Mouse (Mus musculus) thymus, postnatal 36 days (tissue): Measurements from ENCODE around the gene Brpf3.
"Not testable (repeated sequence)": the region's sequence is repeated elsewhere in the genome, so short reads cannot be mapped to it uniquely, and the experiment has no call there.

Source experiments
- DNase-seq, 2 experiments: peaks; one replicate each; pipeline ENCODE4 v3.0.0; 2022; ENCODE audit warnings: mixed read lengths in 2 of 2

Brpf3 gene

DNA sequence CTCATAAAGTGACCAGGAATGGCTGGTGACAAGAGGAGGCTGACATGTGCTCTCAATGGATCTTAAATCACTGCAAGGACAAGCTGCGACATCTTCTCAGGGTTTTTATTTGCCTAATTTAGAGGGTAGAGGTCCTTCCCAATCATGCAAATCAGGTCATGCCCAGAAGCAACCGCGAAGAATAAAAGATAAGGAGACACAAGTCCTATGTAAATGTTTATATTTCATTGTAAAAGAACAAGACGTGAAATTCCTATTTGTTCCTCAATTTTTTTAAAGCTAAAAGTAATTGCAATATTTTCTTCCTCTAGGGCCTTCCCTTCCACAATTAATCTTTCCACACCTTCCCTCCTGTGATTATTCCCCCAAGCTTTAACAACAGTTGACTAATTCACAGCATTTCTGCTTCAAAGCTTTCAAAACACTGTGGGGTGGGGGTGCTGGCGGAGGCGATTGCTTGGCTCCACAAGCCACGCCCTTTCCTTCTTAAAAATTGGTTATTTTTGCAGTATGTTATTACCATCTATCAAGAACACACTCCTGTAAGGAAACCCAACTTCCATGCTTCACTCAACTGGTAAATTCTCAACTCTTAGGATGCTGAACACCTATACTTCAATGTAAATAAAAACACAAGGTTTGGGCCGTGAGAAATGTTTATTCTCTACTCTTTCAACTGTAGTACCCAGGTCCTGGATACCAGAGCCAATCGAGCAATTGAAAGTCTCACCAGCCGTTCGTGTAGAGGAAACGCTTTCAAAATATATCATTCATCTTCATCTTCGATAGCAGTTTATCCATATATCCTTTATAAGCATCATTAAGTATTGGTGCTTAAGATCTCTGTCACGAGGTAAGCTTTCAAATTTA, 1.4 kb upstream of the Brpf3 start:
- DNase-seq = no peak

- DNase-seq = no peak
These were observed 614 bp upstream of the Brpf3 start for GRCm38 (mm10) chr17:28800281-28800670.

DNA sequence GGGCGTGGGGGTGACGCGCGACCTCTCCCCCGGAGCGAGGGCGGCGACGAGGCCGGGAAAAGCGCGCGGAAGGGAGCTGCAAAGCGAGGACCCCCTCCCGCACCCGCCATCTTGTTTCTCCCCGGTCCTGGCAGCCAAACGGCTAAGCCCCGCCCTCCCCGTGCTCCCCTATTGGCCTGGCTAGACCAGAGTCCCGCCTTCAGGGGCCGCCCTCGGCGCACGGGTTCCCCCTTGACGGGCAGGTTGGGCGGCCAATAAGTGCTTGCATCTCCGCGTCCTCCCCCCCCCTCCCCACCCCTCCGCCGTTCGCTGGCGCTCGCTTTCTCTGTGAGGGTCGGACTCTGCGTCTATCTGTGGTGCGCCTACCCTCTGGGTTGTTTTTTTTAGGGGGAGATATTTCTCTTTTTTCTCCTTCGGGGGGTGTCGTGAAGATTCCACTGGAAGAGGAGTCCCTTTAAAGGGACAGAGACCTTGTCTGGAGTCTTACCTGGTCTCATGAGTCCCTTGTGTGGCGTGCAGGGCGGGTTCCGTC, 650 bp downstream of the Brpf3 start:
- DNase-seq = peak; percentile 99 to 100

GRCm38 (mm10) chr17:28802006-28802481, 1.2 kb downstream of the Brpf3 start:
- no peak for DNase-seq

DNA sequence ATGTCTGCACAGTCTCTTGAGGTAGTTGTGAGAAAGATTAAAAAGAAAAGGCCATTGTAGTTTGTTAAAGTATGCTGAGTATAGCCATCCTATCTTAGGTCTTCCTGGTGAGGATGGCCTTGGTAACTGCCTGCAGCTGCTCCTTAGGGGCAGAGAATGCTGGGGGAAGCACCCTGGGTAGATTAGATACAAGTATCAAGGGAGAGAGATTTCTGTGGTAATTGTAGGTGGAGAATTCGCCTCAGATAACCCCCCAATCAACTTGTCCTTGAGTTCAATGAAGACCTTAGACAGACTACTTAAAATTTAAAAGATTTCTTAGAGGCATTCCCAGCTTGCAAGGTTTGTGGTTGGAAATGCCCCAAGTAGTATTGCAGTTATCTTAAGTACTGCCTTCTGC, 2.4 kb downstream of the Brpf3 start:
- no peak for DNase-seq

DNA sequence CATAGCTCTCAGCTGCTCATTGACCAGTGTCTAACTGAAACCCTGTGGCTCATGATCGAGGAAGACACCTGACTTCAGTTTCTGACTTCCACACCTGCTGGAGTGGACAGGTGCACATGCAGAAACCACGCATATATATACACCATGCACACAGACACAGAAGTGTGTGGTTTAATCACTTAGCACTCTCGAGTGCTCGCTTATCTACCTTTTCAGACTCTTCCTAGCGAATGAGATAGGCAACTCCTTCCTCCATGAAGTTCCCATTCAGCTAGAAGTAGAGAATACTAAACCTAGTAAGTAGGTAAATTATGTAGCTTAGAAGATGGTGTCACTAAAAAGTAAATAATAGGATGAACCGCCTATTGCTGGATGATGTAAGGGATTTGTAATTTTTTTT, 4.1 kb downstream of the Brpf3 start:
- no peak for DNase-seq

GRCm38 (mm10) chr17:28806770-28807169, 5.9 kb downstream of the Brpf3 start:
- no peak for DNase-seq

DNA sequence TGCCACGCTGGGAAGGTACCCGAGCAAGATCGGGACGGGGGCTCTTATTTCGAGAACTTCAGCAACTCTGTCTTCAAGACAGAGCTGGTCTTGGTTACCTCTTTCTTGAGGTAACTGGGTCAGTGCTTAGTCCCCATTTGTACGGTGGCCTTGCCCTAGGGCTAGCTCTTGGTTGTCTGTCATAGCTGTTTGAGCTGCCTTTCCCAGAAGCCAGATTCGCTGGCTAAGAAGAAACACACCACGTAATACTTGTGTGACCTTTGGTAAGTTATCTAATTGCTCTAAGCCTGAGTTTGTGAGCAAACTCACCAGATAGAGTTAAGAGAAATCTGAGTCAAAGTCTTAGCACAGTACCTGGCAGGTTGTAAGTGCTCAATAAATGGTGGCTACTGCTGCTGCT, 7.8 kb downstream of the Brpf3 start:
- no peak for DNase-seq

GRCm38 (mm10) chr17:28809175-28809831, 8.4 kb downstream of the Brpf3 start:
- DNase-seq = no peak

DNA sequence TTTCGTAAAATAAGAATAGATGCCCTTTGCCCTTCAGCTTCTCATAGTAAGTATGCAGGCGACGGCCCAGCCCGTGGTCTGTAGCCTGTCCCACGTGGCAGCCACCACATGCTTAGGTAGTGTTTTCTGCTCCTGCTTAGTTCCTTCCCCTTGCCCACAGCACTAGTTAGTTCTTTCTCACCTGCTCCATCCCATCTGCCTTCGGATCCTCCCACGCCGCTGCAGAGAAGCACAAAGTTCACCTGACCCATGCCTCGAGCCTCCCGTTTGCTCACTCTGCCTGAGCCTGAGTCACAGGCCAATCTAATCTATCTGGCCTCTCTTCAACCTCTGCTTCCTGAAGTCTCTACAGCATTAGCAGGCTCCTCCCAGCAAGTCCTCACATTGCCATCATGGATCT, 11.5 kb downstream of the Brpf3 start:
- DNase-seq = no peak

DNA sequence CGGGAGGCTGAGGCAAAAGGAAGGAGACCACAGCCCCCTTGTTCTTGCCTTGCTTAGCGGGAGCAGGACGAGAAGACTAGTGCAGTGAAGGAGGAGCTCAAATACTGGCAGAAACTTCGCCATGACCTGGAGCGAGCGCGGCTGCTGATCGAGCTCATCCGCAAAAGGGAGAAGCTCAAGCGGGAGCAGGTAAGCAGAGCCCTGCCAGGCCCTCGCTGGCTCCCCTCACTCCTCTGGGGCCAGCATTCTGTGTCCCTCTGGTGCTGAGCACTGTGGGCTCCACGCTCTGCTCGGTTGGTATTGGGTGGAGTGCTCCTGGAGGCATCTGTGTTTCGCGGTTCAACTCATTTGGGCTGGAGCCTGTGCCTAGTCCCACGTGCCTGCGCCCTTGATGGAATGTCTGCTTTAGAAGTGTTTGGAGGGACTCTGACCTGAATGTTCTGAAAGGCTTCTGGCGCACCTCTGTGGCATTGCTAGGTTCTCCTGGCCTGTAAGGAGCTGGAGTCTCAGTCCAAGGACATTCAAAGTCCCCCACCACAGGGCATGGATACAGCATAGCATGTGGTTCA, 13.7 kb downstream of the Brpf3 start:
- no peak for DNase-seq

DNA sequence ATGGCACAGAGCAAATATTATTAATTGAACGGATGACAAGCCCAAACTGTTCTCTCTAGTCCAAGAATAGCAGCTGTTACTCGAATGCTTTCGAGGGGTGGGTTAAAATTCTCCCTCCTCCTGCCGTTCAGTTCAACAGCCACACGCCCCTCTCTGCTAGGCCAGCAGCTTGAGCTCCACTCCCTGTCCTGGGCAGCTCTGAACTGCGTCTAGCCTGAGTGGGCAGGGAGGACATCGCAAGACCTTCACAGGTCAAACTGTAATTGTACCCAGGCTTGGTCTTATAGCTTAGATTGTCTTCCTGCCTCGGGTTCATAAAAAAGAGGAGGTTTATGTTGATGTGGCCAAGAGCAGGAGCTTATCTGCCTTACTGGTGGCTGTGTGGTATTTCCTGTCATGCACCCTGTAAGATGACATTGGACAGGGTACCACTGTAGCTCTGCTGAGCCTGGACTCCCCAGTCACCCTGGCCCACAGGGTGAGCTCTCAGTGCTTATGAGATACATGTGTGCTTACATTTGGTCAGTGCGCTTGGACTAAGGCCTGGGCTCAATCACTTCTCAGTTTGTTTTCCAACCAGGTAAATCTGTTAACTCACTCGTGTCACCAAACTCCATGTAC, 14.6 kb downstream of the Brpf3 start:
- DNase-seq = no peak

GRCm38 (mm10) chr17:28816326-28816725, 15.4 kb downstream of the Brpf3 start:
- DNase-seq = not testable (repeated sequence)

DNA sequence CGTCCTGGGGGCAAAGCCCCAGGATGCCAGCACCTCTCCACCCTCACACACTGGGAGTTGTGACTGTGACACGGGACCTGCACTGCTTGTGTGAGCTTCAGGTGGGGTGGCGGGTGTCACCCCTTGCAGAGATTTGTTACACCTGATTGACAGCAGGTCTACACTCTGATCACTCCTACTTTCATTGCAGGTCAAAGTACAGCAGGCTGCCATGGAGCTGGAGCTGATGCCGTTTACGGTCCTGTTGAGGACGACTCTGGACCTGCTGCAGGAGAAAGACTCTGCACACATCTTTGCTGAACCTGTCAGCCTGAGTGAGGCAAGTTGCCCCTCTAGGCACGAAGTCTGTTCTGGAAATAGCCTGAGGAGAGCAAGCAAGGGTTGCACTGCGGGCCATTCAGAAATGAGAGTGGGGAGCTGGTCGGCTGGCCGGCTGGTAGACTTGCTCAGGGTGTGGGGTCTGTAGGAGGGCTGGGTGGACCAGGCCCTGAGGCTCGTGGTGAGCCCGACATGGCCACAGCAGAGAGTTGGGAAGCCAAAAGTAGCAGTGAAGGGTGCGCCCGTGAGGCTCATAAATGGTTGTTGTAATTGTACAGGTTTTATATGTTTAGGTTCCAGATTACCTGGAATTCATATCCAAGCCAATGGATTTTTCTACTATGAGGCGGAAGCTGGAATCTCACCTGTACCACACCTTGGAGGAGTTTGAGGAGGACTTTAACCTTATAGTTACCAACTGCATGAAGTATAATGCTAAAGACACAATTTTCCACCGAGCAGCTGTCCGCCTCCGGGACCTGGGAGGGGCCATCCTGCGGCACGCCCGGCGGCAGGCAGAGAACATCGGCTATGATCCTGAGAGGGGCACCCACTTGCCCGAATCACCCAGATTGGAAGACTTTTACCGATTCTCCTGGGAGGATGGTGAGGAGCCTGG, 16.3 kb downstream of the Brpf3 start:
- no peak for DNase-seq

DNA sequence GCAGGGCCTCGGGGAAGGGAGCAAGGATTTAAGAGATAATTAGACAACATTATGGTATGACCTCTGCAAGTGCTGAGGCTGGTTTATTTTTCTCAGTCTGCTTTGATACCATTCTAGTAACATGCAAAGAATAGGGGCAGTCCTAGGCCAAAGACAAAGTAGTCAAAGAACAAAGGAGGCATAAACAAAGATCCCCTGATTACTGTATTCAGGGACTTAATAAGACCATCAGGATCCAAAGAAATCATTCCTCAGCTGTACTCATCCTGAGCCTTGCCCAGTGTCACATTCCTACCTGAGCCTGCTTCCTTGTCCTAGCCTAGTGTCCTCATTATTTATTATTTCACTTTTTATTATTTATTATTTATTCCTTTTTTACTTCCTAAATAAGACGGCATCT, 19.3 kb downstream of the Brpf3 start:
- no peak for DNase-seq

GRCm38 (mm10) chr17:28823004-28823745, 22.3 kb downstream of the Brpf3 start:
- DNase-seq = no peak

- DNase-seq = no peak
These were observed 22.9 kb downstream of the Brpf3 start for GRCm38 (mm10) chr17:28823749-28824148.

DNA sequence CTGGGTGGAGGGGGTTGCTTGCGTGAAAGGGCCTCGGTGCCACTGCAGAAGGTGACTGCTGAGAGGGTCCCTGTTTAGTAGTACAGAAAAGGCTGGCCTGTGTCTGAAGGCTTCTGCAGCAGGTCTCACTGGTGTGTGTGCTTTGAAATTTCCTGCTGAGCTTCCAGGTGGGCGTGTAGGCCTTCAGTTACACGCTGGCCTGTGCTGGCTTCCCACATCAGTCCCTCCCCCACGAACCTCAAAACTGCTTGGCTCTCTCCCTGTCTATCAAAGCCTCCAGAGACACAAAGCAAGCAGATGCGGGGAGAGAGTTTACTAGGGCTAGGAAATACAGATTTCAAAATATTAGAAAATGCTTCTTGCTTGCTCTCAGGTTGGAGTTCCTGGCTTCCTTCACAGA, 24.0 kb downstream of the Brpf3 start:
- no peak for DNase-seq

DNA sequence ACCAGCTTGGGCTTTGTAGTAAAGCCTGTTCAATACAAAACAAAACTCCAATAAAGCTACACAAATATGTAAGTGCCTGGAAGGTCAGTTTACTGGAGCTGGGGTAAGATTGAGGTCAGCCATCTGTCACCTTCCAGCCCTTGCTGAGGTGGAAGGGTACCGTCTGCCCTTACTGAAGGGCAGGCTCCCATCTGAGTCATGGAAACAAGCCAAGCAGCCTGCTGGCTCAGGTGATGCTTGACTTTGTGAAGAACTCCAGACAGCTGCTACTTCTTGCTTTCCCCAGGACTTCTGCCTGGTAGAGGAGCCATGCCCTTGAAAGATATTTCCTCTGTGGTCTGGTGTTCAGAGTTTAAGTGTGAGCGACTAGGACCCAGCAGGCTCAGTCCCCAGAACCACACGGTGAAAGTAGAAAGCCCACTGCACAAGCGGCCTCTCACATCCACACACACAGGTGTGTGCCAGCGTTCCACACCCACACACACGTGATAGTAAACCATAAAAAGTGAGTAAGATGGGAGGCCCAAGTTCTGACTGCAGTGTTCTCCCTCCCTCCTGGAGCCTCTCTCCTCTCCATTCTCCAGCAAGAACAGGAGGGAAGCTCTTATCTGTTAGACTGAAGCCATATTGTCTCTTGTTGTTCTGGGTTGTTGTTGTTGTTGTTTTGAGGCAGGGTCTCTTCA, 24.6 kb downstream of the Brpf3 start:
- DNase-seq = no peak

DNA sequence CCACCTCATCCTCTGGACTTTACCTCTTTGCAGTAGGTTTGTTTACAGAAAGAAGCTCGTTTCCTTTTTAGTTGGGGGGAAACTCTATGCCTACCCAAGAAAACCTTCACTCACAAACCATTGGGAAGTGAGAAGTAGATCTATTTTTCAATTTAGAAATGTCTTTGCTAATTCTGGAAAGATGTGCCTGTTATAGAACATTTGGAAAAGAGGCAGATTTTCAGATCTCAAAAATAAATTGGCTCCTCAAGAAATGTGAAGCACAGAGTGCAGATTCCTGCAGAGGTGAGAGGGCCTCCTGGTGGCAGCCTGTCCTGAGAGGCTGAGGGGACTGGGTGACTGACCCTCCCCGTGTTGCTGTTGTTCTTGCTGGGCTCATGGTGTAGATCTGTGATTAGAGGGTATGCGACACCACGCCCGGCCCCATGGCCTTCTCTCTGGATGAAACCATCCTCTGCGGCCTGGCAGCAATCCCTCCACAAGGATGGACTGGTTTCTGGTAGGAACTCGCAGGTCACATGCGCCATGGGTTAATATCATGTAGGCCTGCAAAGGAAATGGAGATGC, 26.9 kb downstream of the Brpf3 start:
- no peak for DNase-seq
